Mouse (Mus musculus): ENCODE results near the gene Irf9. TPM values are rescaled to one million over a fixed set of nuclear protein-coding genes. Genes with fewer than 3 reads are reported as not detected.

Gene Irf9
- polyA plus RNA-seq, 1 experiment from 2014 or later, result 10.4 TPM

GRCm38 (mm10) chr14:55584303-55584701 is 19.1 kb upstream of the Irf9 start:
- Histone ChIP-seq H3K9me3 (replicated peaks) (no peaks in the 10 kb centered on the region), H3K27ac (replicated peaks) (peak overlapping the region; percentile 70), H3K9ac (replicated peaks) (peak overlapping the region; percentile 68), H3K4me1 (peaks cover 19% of the 10 kb centered on the region), H3K4me3 (replicated peaks) (peak overlapping the region; percentile 55), H3K27me3 (replicated peaks) (no peaks in the 10 kb centered on the region), H3K4me2 (peak overlapping the region; percentile 76), H3K36me3 (peaks cover 33% of the 10 kb centered on the region)
- 36% methylated on average over 5 of the region's 5 CpGs for WGBS
- ATAC-seq (ENCODE audit: low FRiP score), result no peak

GRCm38 (mm10) chr14:55584702-55585565 is 18.4 kb upstream of the Irf9 start, which contains the start of gene Emc9:
Gene Emc9 (minus strand): TSS chr14:55585302.
- H3K9me3 ChIP-seq (replicated peaks), result no peaks in the 10 kb centered on the region
- H3K9ac ChIP-seq (replicated peaks), result peak within 1 kb of the TSS; percentile 68
- WGBS, result 3% methylated on average over 43 of the region's 43 CpGs
- H3K4me2 ChIP-seq, result peak within 1 kb of the TSS; percentile 76
- no peaks in the 10 kb centered on the region for H3K27me3 ChIP-seq (replicated peaks)
- H3K27ac ChIP-seq (replicated peaks), result peak within 1 kb of the TSS; percentile 70
- peaks cover 21% of the 10 kb centered on the region for H3K4me1 ChIP-seq
- H3K4me3 ChIP-seq (replicated peaks), result peak within 1 kb of the TSS; percentile 55
- ATAC-seq (ENCODE audit: low FRiP score), result peak; percentile 82
- peaks cover 33% of the 10 kb centered on the region for H3K36me3 ChIP-seq

- Histone ChIP-seq H3K27ac (replicated peaks) (no peak overlapping the region), H3K4me1 (peaks cover 27% of the 10 kb centered on the region), H3K9me3 (replicated peaks) (no peaks in the 10 kb centered on the region), H3K9ac (replicated peaks) (no peak overlapping the region), H3K36me3 (peaks cover 27% of the 10 kb centered on the region), H3K4me3 (replicated peaks) (peak overlapping the region; percentile 55), H3K4me2 (peak overlapping the region; percentile 76), H3K27me3 (replicated peaks) (no peaks in the 10 kb centered on the region)
- WGBS, result 65% methylated on average over 6 of the region's 6 CpGs
- no peak for ATAC-seq (ENCODE audit: low FRiP score)
These were observed 17.8 kb upstream of the Irf9 start for GRCm38 (mm10) chr14:55585566-55585960.

DNA sequence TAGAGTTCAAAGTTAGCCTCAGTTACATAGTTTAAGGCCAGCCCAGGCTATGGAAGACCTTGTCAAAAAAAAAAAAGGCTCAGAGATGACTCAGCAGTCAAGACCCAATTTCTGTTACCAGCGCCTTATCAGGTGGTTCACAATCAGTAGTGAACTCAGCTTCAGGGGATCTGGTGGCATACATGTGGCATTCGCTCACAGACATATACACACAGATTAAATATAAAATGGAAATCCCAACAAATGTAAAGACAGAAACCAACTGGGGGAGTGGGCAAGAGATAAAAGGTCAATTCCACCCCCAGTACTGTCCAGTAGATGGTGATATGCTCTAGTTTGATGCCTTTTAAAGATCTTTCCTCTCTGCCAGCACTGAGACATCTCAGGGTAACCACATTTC is 17.2 kb upstream of the Irf9 start:
- peaks cover 21% of the 10 kb centered on the region for H3K36me3 ChIP-seq
- 96% methylated on average over 2 of the region's 2 CpGs for WGBS
- H3K27me3 ChIP-seq (replicated peaks), result no peaks in the 10 kb centered on the region
- H3K4me1 ChIP-seq, result peaks cover 28% of the 10 kb centered on the region
- H3K27ac ChIP-seq (replicated peaks), result no peak overlapping the region
- ATAC-seq (ENCODE audit: low FRiP score), result no peak
- no peak overlapping the region for H3K9ac ChIP-seq (replicated peaks)
- H3K4me2 ChIP-seq, result no peak overlapping the region
- no peaks in the 10 kb centered on the region for H3K9me3 ChIP-seq (replicated peaks)
- H3K4me3 ChIP-seq (replicated peaks), result no peak overlapping the region

GRCm38 (mm10) chr14:55589271-55589670 is 14.1 kb upstream of the Irf9 start:
- Histone ChIP-seq H3K27ac (replicated peaks) (no peak overlapping the region), H3K4me3 (replicated peaks) (no peak overlapping the region), H3K9ac (replicated peaks) (no peak overlapping the region), H3K4me2 (no peak overlapping the region), H3K9me3 (replicated peaks) (no peaks in the 10 kb centered on the region), H3K36me3 (peaks cover 18% of the 10 kb centered on the region), H3K4me1 (peaks cover 53% of the 10 kb centered on the region), H3K27me3 (replicated peaks) (no peaks in the 10 kb centered on the region)
- no peak for ATAC-seq (ENCODE audit: low FRiP score)
- 99% methylated on average over 5 of the region's 5 CpGs for WGBS

DNA sequence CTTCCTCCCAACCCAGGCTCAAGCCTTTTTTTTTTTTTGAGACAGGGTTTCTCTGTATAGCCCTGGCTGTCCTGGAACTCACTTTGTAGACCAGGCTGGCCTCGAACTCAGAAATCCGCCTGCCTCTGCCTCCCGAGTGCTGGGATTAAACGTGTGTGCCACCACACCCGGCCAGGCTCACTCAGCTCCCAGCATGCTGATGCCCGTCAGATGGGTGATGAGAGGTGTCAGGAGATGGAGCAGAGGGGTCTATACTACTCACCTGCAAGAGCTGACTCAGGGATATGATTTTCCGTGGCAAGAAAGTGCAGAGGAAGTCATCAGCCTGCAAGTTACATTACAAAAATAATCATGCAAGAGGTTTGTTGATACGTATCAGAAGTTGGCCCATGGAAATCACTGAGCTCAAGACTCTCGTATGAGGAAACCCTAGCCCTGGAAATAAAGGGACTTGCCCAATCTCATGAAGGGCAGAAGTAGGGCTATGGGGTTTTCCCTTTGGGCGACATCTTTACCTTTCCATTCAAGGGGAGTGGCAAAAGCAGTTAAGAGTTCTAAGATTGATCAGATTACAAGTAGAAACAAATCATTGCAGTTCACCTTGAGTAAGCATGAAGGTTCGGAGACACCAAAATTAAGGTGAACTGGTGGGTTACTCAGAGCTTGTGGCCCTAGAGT is 13.5 kb upstream of the Irf9 start:
- no peak for ATAC-seq (ENCODE audit: low FRiP score)
- Histone ChIP-seq H3K27ac (replicated peaks) (peak overlapping the region; percentile 92; the same call in 1 of the 2 replicates), H3K9me3 (replicated peaks) (no peaks in the 10 kb centered on the region), H3K4me3 (replicated peaks) (peak overlapping the region; percentile 93), H3K4me2 (peak overlapping the region; percentile 95), H3K27me3 (replicated peaks) (no peaks in the 10 kb centered on the region), H3K4me1 (peaks cover 48% of the 10 kb centered on the region), H3K9ac (replicated peaks) (peak overlapping the region; percentile 87), H3K36me3 (peaks cover 24% of the 10 kb centered on the region)
- WGBS, result 89% methylated on average over 11 of the region's 11 CpGs

GRCm38 (mm10) chr14:55590748-55591330 is 12.5 kb upstream of the Irf9 start, which contains the start of gene Psme2:
Gene Psme2 (minus strand): TSS chr14:55591113.
- ATAC-seq (ENCODE audit: low FRiP score), result peak; percentile 96
- peak within 1 kb of the TSS; percentile 87 for H3K9ac ChIP-seq (replicated peaks)
- peak within 1 kb of the TSS; percentile 93 for H3K4me3 ChIP-seq (replicated peaks)
- H3K4me1 ChIP-seq, result peaks cover 39% of the 10 kb centered on the region
- no peaks in the 10 kb centered on the region for H3K9me3 ChIP-seq (replicated peaks)
- H3K36me3 ChIP-seq, result peaks cover 34% of the 10 kb centered on the region
- WGBS, result under 1% methylated on average over 21 of the region's 22 CpGs
- H3K27me3 ChIP-seq (replicated peaks), result no peaks in the 10 kb centered on the region
- H3K4me2 ChIP-seq, result peak within 1 kb of the TSS; percentile 95
- peak within 1 kb of the TSS; percentile 92 for H3K27ac ChIP-seq (replicated peaks)

GRCm38 (mm10) chr14:55591331-55591891 is 12.0 kb upstream of the Irf9 start, which contains the start of gene Rnf31:
Gene Rnf31 (plus strand): TSS chr14:55591708.
- ATAC-seq (ENCODE audit: low FRiP score), result peak; percentile 90
- Histone ChIP-seq H3K27me3 (replicated peaks) (no peaks in the 10 kb centered on the region), H3K9me3 (replicated peaks) (no peaks in the 10 kb centered on the region), H3K4me2 (peak within 1 kb of the TSS; percentile 95), H3K9ac (replicated peaks) (peak within 1 kb of the TSS; percentile 87), H3K4me1 (peaks cover 39% of the 10 kb centered on the region), H3K36me3 (peaks cover 39% of the 10 kb centered on the region), H3K4me3 (replicated peaks) (peak within 1 kb of the TSS; percentile 93), H3K27ac (replicated peaks) (peak within 1 kb of the TSS; percentile 92)
- 0% methylated on average over 33 of the region's 33 CpGs for WGBS

- H3K4me2 ChIP-seq, result peak overlapping the region; percentile 95
- no peak for ATAC-seq (ENCODE audit: low FRiP score)
- peaks cover 39% of the 10 kb centered on the region for H3K4me1 ChIP-seq
- no peaks in the 10 kb centered on the region for H3K9me3 ChIP-seq (replicated peaks)
- H3K36me3 ChIP-seq, result peaks cover 45% of the 10 kb centered on the region
- H3K4me3 ChIP-seq (replicated peaks), result peak overlapping the region; percentile 93
- WGBS, result 6% methylated on average over 16 of the region's 16 CpGs
- peak overlapping the region; percentile 87 for H3K9ac ChIP-seq (replicated peaks)
- peak overlapping the region; percentile 92 for H3K27ac ChIP-seq (replicated peaks)
- no peaks in the 10 kb centered on the region for H3K27me3 ChIP-seq (replicated peaks)
These were observed 11.1 kb upstream of the Irf9 start for GRCm38 (mm10) chr14:55592226-55592625.

- H3K9ac ChIP-seq (replicated peaks), result no peak overlapping the region; the same call in 1 of the 2 replicates
- no peak overlapping the region for H3K4me3 ChIP-seq (replicated peaks)
- 72% methylated on average over 13 of the region's 13 CpGs for whole genome bisulfite sequencing
- H3K27ac ChIP-seq (replicated peaks), result no peak overlapping the region
- H3K4me1 ChIP-seq, result peaks cover 25% of the 10 kb centered on the region
- H3K27me3 ChIP-seq (replicated peaks), result no peaks in the 10 kb centered on the region
- H3K36me3 ChIP-seq, result peaks cover 70% of the 10 kb centered on the region
- no peaks in the 10 kb centered on the region for H3K9me3 ChIP-seq (replicated peaks)
- H3K4me2 ChIP-seq, result no peak overlapping the region
- no peak for ATAC-seq (ENCODE audit: low FRiP score)
These were observed 7.2 kb upstream of the Irf9 start for GRCm38 (mm10) chr14:55596036-55596690.

Measured in neural tube, embryonic 15.5 days (tissue).